10 mouse cellular contexts compared by ENCODE assay signal in the genomic region with DNA sequence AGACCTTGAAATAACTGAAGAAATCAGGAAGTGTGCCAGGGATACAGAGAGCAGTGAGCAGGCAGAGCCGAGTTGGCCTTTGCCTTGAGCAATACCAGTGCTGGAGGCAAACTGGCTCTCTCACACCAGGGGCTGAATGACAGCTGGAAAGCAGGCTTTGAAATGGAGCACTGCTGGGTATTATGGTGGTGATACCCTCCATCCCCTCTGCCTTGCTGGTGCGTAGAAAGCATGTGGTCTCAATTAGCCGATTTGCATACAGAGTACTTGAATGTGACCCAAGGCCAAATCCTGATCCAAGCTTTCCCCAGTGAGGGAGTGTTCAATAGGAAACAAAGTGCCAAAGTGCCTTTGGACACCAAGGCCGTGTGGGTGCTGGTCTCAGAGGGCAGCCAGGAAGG.
DNase-seq lines count a peak whose midpoint lies in the region; ATAC-seq and TF ChIP-seq lines count a peak whose summit lies in the region.
"Had no signal": no experiment of that assay in that cellular context is flagged by ENCODE, and none has a peak within 500 bp of the region (broad histone marks: within the 10 kb centered on the region; RNA-seq: fewer than 3 reads in every experiment).

No protein-coding gene starts in this region.

- H3K4me2 ChIP-seq in hindbrain, postnatal 0 days (ENCODE audit: low read depth, low read length) = no peak overlapping the region

- H3K36me3 ChIP-seq in hindbrain, postnatal 0 days (ENCODE audit: insufficient read depth, low read length) = no peaks in the 10 kb centered on the region

- TF ChIP-seq CTCF in layer of hippocampus, adult 2 months (conservative IDR thresholded peaks at IDR 0.05) = no peak
- no peak for TF ChIP-seq CTCF in hindbrain, postnatal 0 days (IDR thresholded peaks at IDR 0.05; ENCODE audit: low read depth)

- WGBS in hindbrain, postnatal 0 days = 34% methylated on average over 4 of the region's 4 CpGs

- peak; percentile 45; the same call in 1 of the 2 replicates for ATAC-seq in hindbrain, postnatal 0 days
- ATAC-seq in frontal cortex, adult (ENCODE audit: low TSS enrichment) = no peak

- peaks cover 13% of the 10 kb centered on the region; the same call in 1 of the 2 replicates for H3K4me1 ChIP-seq in hindbrain, postnatal 0 days (ENCODE audit: insufficient read depth, low read length)

- H3K9me3 ChIP-seq in hindbrain, postnatal 0 days (ENCODE audit: low read length) = no peaks in the 10 kb centered on the region

- no peak overlapping the region for H3K4me3 ChIP-seq in layer of hippocampus, adult 2 months
- no peak overlapping the region for H3K4me3 ChIP-seq in hindbrain, postnatal 0 days (ENCODE audit: low read length)

- peak overlapping the region; percentile 91 for H3K27ac ChIP-seq in layer of hippocampus, adult 2 months
- no peak overlapping the region for H3K27ac ChIP-seq in hindbrain, postnatal 0 days

- H3K27me3 ChIP-seq in hindbrain, postnatal 0 days (ENCODE audit: insufficient read depth, low read length) = no peaks in the 10 kb centered on the region

- DNase-seq in gastrocnemius, adult 18-20 months (ENCODE audit: low spot score) = peak; percentile 57
- DNase-seq in gastrocnemius, postnatal 25 days = no peak
- peak in 1 of 2 experiments; percentile 8 for DNase-seq in layer of hippocampus, adult 2 months (ENCODE audit: low spot score in 2 of 2)
- no peak for DNase-seq in layer of hippocampus, adult 9-10 months (ENCODE audit: low spot score)
- peak; percentile 93 for DNase-seq in adipocyte (ENCODE audit: low spot score)
- peak; percentile 67 for DNase-seq in hindbrain, postnatal 0 days (ENCODE audit: low spot score)
- no peak for DNase-seq in right cerebral cortex, adult 2 months (ENCODE audit: low spot score in 2 of 2)
- DNase-seq: lung, postnatal 10 days; thymus, postnatal 36 days had no signal

- no peak overlapping the region for H3K9ac ChIP-seq in hindbrain, postnatal 0 days (replicated peaks; ENCODE audit: low read length)

Comparison
In these comparisons a context has a peak if more than half of its experiments do, and no peak if none do; other contexts are left out.
1. DNase-seq: peak in gastrocnemius, adult 18-20 months (single experiment), adipocyte (single experiment) and hindbrain, postnatal 0 days (single experiment); none in gastrocnemius, postnatal 25 days (single experiment), layer of hippocampus, adult 9-10 months (single experiment) and right cerebral cortex, adult 2 months (0 of 2).